Mouse (Mus musculus): Measurements from ENCODE around the gene Angpt4. TPM values are rescaled to one million over a fixed set of nuclear protein-coding genes. Genes with fewer than 3 reads are reported as not detected.

Angpt4 gene
- total and polyA plus RNA-seq, 3 experiments: 0.04 TPM; not detected in 2

GRCm38 (mm10) chr2:151979470-151980354, 68.7 kb downstream of the Angpt4 start, which contains the start of gene Fam110a:
Fam110a (minus strand) TSS chr2:151980219.
- Histone ChIP-seq H3K4me2 (ENCODE audit: insufficient read depth, low read depth, poor library complexity, severe bottlenecking) (peak within 1 kb of the TSS; percentile 60), H3K4me3 (replicated peaks in 1 of 3; ENCODE audit: low read depth in 2 of 3, low read length in 2 of 3, poor library complexity in 1 of 3) (peak within 1 kb of the TSS; percentile 74 to 91 (median 88)), H3K36me3 (replicated peaks in 1 of 2; ENCODE audit: control insufficient read depth in 1 of 2, insufficient read depth in 1 of 2, low read length in 1 of 2) (peaks cover 2 to 24% of the 10 kb centered on the region in 2 experiments), H3K27me3 (replicated peaks) (peaks cover 2% of the 10 kb centered on the region), H3K79me2 (replicated peaks; ENCODE audit: control insufficient read depth, extremely low read depth, insufficient read depth, poor library complexity, severe bottlenecking) (no peaks in the 10 kb centered on the region; the same call in 1 of the 2 replicates), H3K9me3 (replicated peaks; ENCODE audit: low read length) (no peaks in the 10 kb centered on the region), H3K9ac (ENCODE audit: insufficient read depth, low read depth) (peak within 1 kb of the TSS; percentile 51), H3K4me1 (ENCODE audit: control insufficient read depth in 1 of 2, insufficient read depth in 2 of 2) (peaks cover 26 to 52% of the 10 kb centered on the region in 2 experiments), H3K27ac (ENCODE audit: insufficient read depth, low read depth) (0 out of 2 replicates have a peak within 1 kb of the TSS, but pooled peaks have one; percentile 67)
- dilution Hi-C loops (cut with MboI; ENCODE audit: extremely low pct_ligation_motif_present, extremely low pct_unique_long_range_greater_than_20kb, low sequenced_read_pairs) (no loop called here), in situ Hi-C loops (cut with MboI; ENCODE audit: low pct_ligation_motif_present, low pct_unique_long_range_greater_than_20kb, low sequenced_read_pairs) (loop anchor here (5.0 kb wide), 1 partner anchor 37 kb away; no protein-coding TSS in a partner anchor)
- DNase-seq (ENCODE audit: extremely low read depth): peak; percentile 72
- TF ChIP-seq ZMIZ1 (IDR thresholded peaks at IDR 0.05; ENCODE audit: low read depth, low read length) (no peak), MXI1 (IDR thresholded peaks at IDR 0.05; ENCODE audit: low read depth, low read length) (peak; percentile 83; the same call in 1 of the 2 replicates), CHD2 (IDR thresholded peaks at IDR 0.05; ENCODE audit: low read length) (no peak), MAX (IDR thresholded peaks at IDR 0.05; ENCODE audit: low read length) (no peak), JUN (IDR thresholded peaks at IDR 0.05; ENCODE audit: insufficient read depth, low read depth, low read length) (no peak), RAD21 (IDR thresholded peaks at IDR 0.05; ENCODE audit: low read depth, low read length) (no peak), SIN3A (IDR thresholded peaks at IDR 0.05; ENCODE audit: low read length) (peak; percentile 79), NRF1 (IDR thresholded peaks at IDR 0.05; ENCODE audit: low read depth, low read length) (no peak), SMC3 (IDR thresholded peaks at IDR 0.05; ENCODE audit: low read depth, low read length) (no peak), UBTF (IDR thresholded peaks at IDR 0.05; ENCODE audit: low read depth, low read length) (0 out of 2 replicates have a peak, but pooled peaks have one; percentile 29), USF2 (conservative IDR thresholded peaks at IDR 0.05; ENCODE audit: low read depth, low read length) (no peak), ZNF384 (IDR thresholded peaks at IDR 0.05; ENCODE audit: low read depth, low read length) (no peak), ETS1 (conservative IDR thresholded peaks at IDR 0.05; ENCODE audit: low read depth, low read length) (no peak; the same call in 1 of the 2 replicates), MAZ (IDR thresholded peaks at IDR 0.05; ENCODE audit: low read depth, low read length) (0 out of 2 replicates have a peak, but pooled peaks have one; percentile 5), USF1 (IDR thresholded peaks at IDR 0.05; ENCODE audit: low read depth, low read length) (no peak), NELFE (IDR thresholded peaks at IDR 0.05; ENCODE audit: low read depth, low read length) (no peak), MAFK (IDR thresholded peaks at IDR 0.05; ENCODE audit: insufficient replicate concordance, low read length) (no peak), EP300 (IDR thresholded peaks at IDR 0.05; ENCODE audit: low read length) (no peak), RCOR1 (conservative IDR thresholded peaks at IDR 0.05; ENCODE audit: low read depth, low read length) (no peak), MEF2A (IDR thresholded peaks at IDR 0.05; ENCODE audit: borderline replicate concordance, low read depth, low read length) (peak; percentile 67), E2F4 (IDR thresholded peaks at IDR 0.05; ENCODE audit: insufficient replicate concordance, low read depth, low read length) (peak; percentile 72; the same call in 1 of the 2 replicates), TCF12 (IDR thresholded peaks at IDR 0.05; ENCODE audit: low read depth, low read length) (peak; percentile 57), MYC (IDR thresholded peaks at IDR 0.05; ENCODE audit: low read depth, low read length) (no peak), JUND (conservative IDR thresholded peaks at IDR 0.05; ENCODE audit: low read depth, low read length) (no peak), PAX5 (IDR thresholded peaks at IDR 0.05; ENCODE audit: low read length) (no peak), TBP (conservative IDR thresholded peaks at IDR 0.05; ENCODE audit: low read depth, low read length) (no peak), KAT2A (IDR thresholded peaks at IDR 0.05; ENCODE audit: insufficient replicate concordance, low read length) (no peak), ZC3H11A (IDR thresholded peaks at IDR 0.05; ENCODE audit: low read depth, low read length) (no peak), POLR2A (IDR thresholded peaks at IDR 0.05; ENCODE audit: low read depth, low read length) (peak; percentile 47; the same call in 1 of the 2 replicates), ZKSCAN1 (IDR thresholded peaks at IDR 0.05; ENCODE audit: borderline replicate concordance, low read depth, low read length) (no peak), BHLHE40 (IDR thresholded peaks at IDR 0.05; ENCODE audit: low read depth, low read length) (no peak), GABPA (IDR thresholded peaks at IDR 0.05; ENCODE audit: insufficient replicate concordance, low read depth, low read length) (no peak), IRF4 (IDR thresholded peaks at IDR 0.05; ENCODE audit: low read depth, low read length) (peak; percentile 74), CTCF (conservative IDR thresholded peaks at IDR 0.05 in 1 of 2, IDR thresholded peaks at IDR 0.05 in 1 of 2; ENCODE audit: low read depth in 2 of 2, low read length in 2 of 2) (no peak), ELF1 (IDR thresholded peaks at IDR 0.05; ENCODE audit: low read depth, low read length) (peak; percentile 93), HCFC1 (IDR thresholded peaks at IDR 0.05; ENCODE audit: low read depth, low read length) (peak; percentile 70), CHD1 (IDR thresholded peaks at IDR 0.05; ENCODE audit: low read depth, low read length) (peak; percentile 42), POLR2AphosphoS2 (IDR thresholded peaks at IDR 0.05; ENCODE audit: low read depth, low read length) (no peak)
